Mouse (Mus musculus) C3H10T1/2 (cell line): ENCODE results near the gene Syt11. TPM values are rescaled to one million over a fixed set of nuclear protein-coding genes. Genes with fewer than 3 reads are reported as not detected.

Experiments
- polyA plus RNA-seq, 2 experiments: library from polyadenylated mRNA; unstranded; fragments of >200 nt; fragmentation: generic; extraction: Trizol; gene quantifications; one replicate each; pipeline ENCODE4 v1.2.1; 2012; ENCODE audit warnings: missing spikeins in 2 of 2

Syt11 gene
- polyA plus RNA-seq = 1 to 10 TPM in 1 of 2 experiments, under 1 TPM in 1; 0.20 to 5.2 TPM

DNA sequence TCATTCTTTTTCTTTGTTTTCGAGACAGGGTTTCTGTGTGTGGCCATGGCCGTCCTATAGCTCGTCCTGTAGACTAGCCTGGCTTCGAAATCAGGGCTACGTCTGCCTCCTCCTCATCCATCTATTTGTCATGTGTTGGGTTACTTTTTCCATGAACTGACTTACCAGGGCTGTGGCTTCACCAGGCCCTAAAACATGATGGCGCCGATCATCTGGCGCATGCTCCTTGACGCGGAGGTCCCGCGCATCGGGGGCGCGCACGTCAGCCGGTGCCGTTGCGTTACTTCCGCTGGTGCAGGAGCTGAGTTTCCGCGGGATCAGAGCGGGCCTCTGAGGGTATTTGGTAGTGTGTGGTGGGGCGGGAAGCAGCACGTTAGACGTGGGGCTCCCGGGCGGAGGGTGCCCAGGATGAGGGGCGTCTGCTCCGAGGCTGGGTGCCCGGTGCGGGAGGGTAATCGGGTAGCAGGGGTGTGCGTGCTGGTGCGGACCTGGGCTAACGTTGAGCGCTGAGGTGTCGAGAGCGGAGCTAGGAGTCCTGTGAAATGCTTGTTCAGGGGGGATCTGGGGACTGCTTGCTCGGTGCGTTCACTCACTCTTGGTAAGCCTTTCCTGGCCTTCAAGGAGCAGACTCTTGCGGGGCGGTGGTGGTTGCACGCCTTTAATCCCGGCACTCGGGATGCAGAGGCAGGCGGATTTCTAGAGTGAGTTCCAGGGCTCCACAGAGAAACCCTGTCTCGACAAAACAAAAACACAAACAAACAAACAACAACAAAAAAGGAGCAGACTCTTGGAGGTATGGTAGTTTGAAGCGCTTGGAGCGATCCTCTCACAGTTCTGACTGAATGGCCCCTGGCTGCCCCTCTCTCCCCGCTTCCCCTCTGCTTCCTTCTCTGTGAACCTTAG lies at the start of gene Syt11:
Gene Syt11 (minus strand): TSS at position 226 of the 903 bp plus-strand sequence.

DNA sequence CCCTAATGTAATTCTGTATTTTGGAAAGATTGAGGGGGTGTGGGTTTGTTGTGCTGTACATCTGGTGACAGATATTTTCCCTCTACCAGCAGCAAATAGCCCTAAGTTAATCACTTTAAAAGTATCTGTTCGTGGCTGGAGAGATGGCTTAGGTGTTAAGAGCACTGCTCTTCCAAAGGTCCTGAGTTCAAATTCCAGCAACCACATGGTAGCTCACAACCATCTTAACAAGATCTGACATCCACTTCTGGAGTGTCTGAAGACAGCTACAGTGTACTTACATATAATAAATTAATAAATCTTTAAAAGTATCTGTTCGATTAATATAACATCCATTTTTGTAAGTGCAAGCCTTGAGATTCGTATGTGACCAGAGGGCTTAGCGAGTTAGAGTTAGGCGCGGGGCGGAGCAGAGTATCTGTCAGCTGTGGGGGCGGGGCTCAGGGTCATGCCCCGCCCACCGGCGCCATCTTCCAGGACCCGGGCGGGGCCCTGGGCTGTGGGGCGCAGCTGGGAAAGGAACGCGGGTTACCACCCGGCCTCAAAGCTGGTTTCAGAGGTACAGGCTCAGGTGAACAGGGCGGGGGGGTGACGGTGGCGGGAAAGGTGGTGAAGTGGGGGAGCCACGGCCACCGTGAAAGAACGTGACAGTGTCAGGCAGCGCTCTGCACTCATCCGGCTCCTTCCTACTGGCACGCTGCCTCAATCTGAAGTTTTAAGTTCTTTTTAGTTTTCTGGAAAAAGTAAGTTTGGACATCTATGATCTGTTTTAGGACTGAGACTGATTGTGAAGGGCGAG lies 58.4 kb downstream of the Syt11 start, which contains the start of gene Rit1:
Gene Rit1 (plus strand): TSS at position 440 of the 799 bp plus-strand sequence.

Other genes with a start within 250 kb of the Syt11 start
- 10 to 100 TPM in 1 of 2 experiments, 1 to 10 TPM in 1; 1.7 to 18.5 TPM for gene Mex3a, start 242.8 kb downstream of the Syt11 start, polyA plus RNA-seq
- gene Rab25, start 226.9 kb downstream of the Syt11 start, polyA plus RNA-seq = under 1 TPM in 1 of 2 experiments, not detected in 1; 0.12 TPM
- 100 to 1,000 TPM in 1 of 2 experiments, 10 to 100 TPM in 1; 61.0 to 244 TPM for gene Lamtor2, start 222.1 kb downstream of the Syt11 start, polyA plus RNA-seq
- 10 to 100 TPM; 21.9 to 24.2 TPM for gene Ubqln4, start 221.4 kb downstream of the Syt11 start, polyA plus RNA-seq
- 100 to 1,000 TPM; 288 to 443 TPM for gene Ssr2, start 199.3 kb downstream of the Syt11 start, polyA plus RNA-seq
- 10 to 100 TPM; 17.2 to 54.4 TPM for gene Arhgef2, start 169.2 kb downstream of the Syt11 start, polyA plus RNA-seq
- gene Rxfp4, start 122.0 kb downstream of the Syt11 start, polyA plus RNA-seq = under 1 TPM in 1 of 2 experiments, not detected in 1; 0.05 TPM
- gene Khdc4, start 89.4 kb downstream of the Syt11 start, polyA plus RNA-seq = 10 to 100 TPM in 1 of 2 experiments, 1 to 10 TPM in 1; 1.5 to 16.2 TPM
- 10 to 100 TPM; 28.8 to 63.7 TPM for gene Rit1, start 58.3 kb downstream of the Syt11 start, polyA plus RNA-seq
- gene Gon4l, start 60.1 kb upstream of the Syt11 start, polyA plus RNA-seq = 10 to 100 TPM in 1 of 2 experiments, 1 to 10 TPM in 1; 2.0 to 11.5 TPM
- 10 to 100 TPM; 40.3 to 68.5 TPM for gene Msto1, start 138.8 kb upstream of the Syt11 start, polyA plus RNA-seq
- gene Ash1l, start 175.5 kb upstream of the Syt11 start, polyA plus RNA-seq = 1 to 10 TPM in 1 of 2 experiments, under 1 TPM in 1; 0.25 to 4.2 TPM
- 100 to 1,000 TPM; 120 to 141 TPM for gene Dap3, start 176.0 kb upstream of the Syt11 start, polyA plus RNA-seq